Mouse (Mus musculus) myocyte (in vitro differentiated cells): ENCODE measurements around the gene Snrpa.

Experiments used
- MAX ChIP-seq: IDR thresholded peaks from one replicate; pipeline ENCODE4 v1.6.1; 2011; ENCODE audit warnings: low read depth, mild to moderate bottlenecking, control low read depth
- MYOG ChIP-seq, 3 experiments: IDR thresholded peaks; one replicate each; pipeline ENCODE4 v1.6.1; 2011; ENCODE audit warnings: control low read depth in 2 of 3, low read depth in 2 of 3, mild to moderate bottlenecking in 2 of 3; ENCODE audit not compliant: insufficient read length in 2 of 3, control insufficient read depth in 1 of 3, insufficient read depth in 1 of 3
- POLR2A ChIP-seq: IDR thresholded peaks from one replicate; pipeline ENCODE4 v1.6.1; 2011; ENCODE audit warnings: low read depth, mild to moderate bottlenecking, control low read depth, moderate library complexity; ENCODE audit not compliant: insufficient read length

DNA sequence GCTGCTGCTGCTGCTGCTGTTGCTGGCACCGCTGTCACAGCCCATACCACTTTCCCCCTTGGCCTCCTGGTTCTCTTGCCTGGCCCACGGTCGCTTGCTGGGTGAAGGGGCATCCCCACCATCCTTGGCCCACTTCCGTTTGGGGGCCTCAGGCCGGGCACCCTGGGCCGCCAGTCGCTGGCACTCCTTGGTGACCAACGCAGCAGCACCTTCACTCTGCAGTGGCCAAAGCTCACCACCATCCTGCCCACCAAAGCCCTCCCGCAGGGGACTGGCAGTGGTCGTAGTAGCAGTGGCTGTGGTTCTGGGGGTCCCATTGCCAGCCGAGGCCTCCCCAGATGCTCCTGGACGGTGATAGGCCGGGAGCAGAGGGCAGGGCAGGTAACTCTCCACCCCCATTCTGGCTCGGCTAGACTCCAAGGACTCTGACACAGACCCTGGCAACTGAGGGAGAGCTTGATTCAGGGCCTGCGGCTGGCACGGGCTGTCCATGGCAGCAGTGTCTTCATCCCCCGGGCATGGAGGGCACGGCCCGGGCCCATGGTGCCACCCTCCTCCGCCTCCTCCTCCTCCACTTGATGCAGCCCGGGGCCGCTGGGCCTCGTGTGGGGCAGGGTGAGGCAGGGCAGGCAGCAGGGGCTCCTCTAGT is 30.9 kb downstream of the Snrpa start:
- TF ChIP-seq MYOG (IDR thresholded peaks at IDR 0.05; ENCODE audit: control insufficient read depth in 1 of 3, insufficient read depth in 1 of 3, insufficient read length in 2 of 3, low read depth in 2 of 3) (no peak), POLR2A (no peak), MAX (no peak)
